Mouse (Mus musculus) limb, embryonic 15.5 days (tissue): ENCODE data around the gene Cntnap2. TPM values are rescaled to one million over a fixed set of nuclear protein-coding genes. Genes with fewer than 3 reads are reported as not detected.

Experiments used
- ATAC-seq: fragments of 200-750 bp; cut with Nextera tagmentation; 2 replicates; pipeline ENCODE4 v1.8.0; 2017; ENCODE audit warnings: low read depth, moderate TSS enrichment; ENCODE audit not compliant: insufficient number of reproducible peaks, low FRiP score, low TSS enrichment
- H3K27ac ChIP-seq: fragments of 300-500 bp; sonication (generic); 2 replicates; pipeline ENCODE4 v1.5.1; 2015; ENCODE audit warnings: moderate library complexity, mild to moderate bottlenecking, inconsistent platforms
- H3K27me3 ChIP-seq: fragments of 300-500 bp; sonication (generic); 2 replicates; pipeline ENCODE4 v1.6.1; 2015; ENCODE audit warnings: inconsistent platforms
- H3K36me3 ChIP-seq: fragments of 300-500 bp; sonication (generic); 2 replicates; pipeline ENCODE4 v1.6.1; 2015; ENCODE audit warnings: inconsistent platforms
- H3K4me1 ChIP-seq: fragments of 300-500 bp; sonication (generic); 2 replicates; pipeline ENCODE4 v1.6.1; 2015; ENCODE audit warnings: inconsistent platforms
- H3K4me2 ChIP-seq: fragments of 300-500 bp; sonication (generic); 2 replicates; pipeline ENCODE4 v1.6.1; 2015; ENCODE audit warnings: mild to moderate bottlenecking, inconsistent platforms
- H3K4me3 ChIP-seq: fragments of 300-500 bp; sonication (generic); 2 replicates; pipeline ENCODE4 v1.5.1; 2015; ENCODE audit warnings: mild to moderate bottlenecking, inconsistent platforms
- H3K9ac ChIP-seq: fragments of 300-500 bp; sonication (generic); 2 replicates; pipeline ENCODE4 v1.6.1; 2015; ENCODE audit warnings: inconsistent platforms
- H3K9me3 ChIP-seq: fragments of 300-500 bp; sonication (generic); 2 replicates; pipeline ENCODE4 v1.6.1; 2016; ENCODE audit warnings: inconsistent platforms
- whole genome bisulfite sequencing: fragments of 180-500 bp; shearing (Covaris S2); methylation state at CpG from one replicate; pipeline ENCODE4 v1.1.7; 2015; 5-methylcytosine and 5-hydroxymethylcytosine counted together
- polyA plus RNA-seq: library from polyadenylated mRNA; unstranded; fragments of >200 nt; fragmentation: Nextera tagmentation; extraction: Ambion mirVana; gene quantifications from 2 replicates; pipeline ENCODE4 v1.2.1, GENCODE M21; 2015

Cntnap2 gene
- polyA plus RNA-seq, 1 experiment from 2014 or later, result 1.9 TPM

GRCm38 (mm10) chr6:45964494-45964893, 905.3 kb downstream of the Cntnap2 start:
- WGBS, result 73% methylated on average over 1 of the region's 1 CpGs
- Histone ChIP-seq H3K9me3 (no peaks in the 10 kb centered on the region), H3K36me3 (no peaks in the 10 kb centered on the region), H3K4me3 (no peak overlapping the region), H3K27ac (no peak overlapping the region), H3K27me3 (no peaks in the 10 kb centered on the region), H3K4me2 (no peak overlapping the region), H3K4me1 (no peaks in the 10 kb centered on the region), H3K9ac (no peak overlapping the region)
- ATAC-seq, result no peak

GRCm38 (mm10) chr6:45974471-45975154, 915.5 kb downstream of the Cntnap2 start:
- ATAC-seq, result no peak
- Histone ChIP-seq H3K36me3 (no peaks in the 10 kb centered on the region), H3K9ac (no peak overlapping the region), H3K4me2 (no peak overlapping the region), H3K27ac (no peak overlapping the region), H3K4me3 (no peak overlapping the region), H3K27me3 (no peaks in the 10 kb centered on the region), H3K4me1 (no peaks in the 10 kb centered on the region), H3K9me3 (no peaks in the 10 kb centered on the region)
- 49% methylated on average over 6 of the region's 6 CpGs for WGBS

DNA sequence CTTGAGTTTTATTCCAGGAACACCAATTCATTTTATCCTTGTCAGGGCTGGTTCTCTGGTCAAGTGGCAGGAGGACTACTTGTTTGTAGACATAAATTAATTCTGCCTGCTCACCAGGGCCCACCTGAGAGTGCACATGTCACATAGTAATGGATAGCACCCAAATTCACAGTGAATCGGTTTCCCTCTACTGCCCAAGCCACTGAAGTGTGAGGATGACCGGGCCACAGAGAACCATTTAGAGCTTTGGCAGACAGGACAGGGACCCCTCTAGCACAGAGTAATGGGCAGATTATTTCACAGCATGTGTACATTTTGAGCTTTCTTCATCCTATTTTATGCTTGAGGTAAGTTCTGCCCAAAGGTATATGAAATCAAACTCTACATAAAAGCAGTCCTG, 920.0 kb downstream of the Cntnap2 start:
- ATAC-seq, result no peak
- Histone ChIP-seq H3K9ac (no peak overlapping the region), H3K4me2 (no peak overlapping the region), H3K4me1 (no peaks in the 10 kb centered on the region), H3K27me3 (no peaks in the 10 kb centered on the region), H3K36me3 (no peaks in the 10 kb centered on the region), H3K27ac (no peak overlapping the region), H3K4me3 (no peak overlapping the region), H3K9me3 (no peaks in the 10 kb centered on the region)
- WGBS, result 87% methylated on average over 2 of the region's 2 CpGs

DNA sequence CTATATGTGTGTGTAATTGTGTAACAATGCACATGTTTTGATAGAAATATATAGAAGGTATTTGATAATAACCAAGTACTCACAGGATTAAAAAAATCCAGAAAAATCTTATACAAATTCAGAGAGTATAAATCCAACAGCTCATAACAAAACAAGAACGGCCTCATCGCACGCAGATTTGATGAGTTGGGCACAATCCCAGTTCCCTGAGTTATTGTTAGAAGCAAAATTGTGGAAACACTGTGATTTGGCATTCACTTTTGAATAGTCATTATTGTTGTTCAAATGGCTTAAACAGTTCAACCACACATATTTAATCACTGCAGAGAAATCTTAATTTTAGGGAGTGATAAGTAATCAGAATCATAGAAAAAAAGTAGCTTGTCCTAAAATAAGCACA, 928.9 kb downstream of the Cntnap2 start:
- 84% methylated on average over 3 of the region's 3 CpGs for WGBS
- Histone ChIP-seq H3K4me3 (no peak overlapping the region), H3K27ac (no peak overlapping the region), H3K4me1 (no peaks in the 10 kb centered on the region), H3K36me3 (no peaks in the 10 kb centered on the region), H3K27me3 (no peaks in the 10 kb centered on the region), H3K9me3 (no peaks in the 10 kb centered on the region), H3K4me2 (no peak overlapping the region), H3K9ac (no peak overlapping the region)
- ATAC-seq, result no peak

- Histone ChIP-seq H3K27me3 (no peaks in the 10 kb centered on the region), H3K4me1 (no peaks in the 10 kb centered on the region), H3K27ac (no peak overlapping the region), H3K9me3 (no peaks in the 10 kb centered on the region), H3K36me3 (no peaks in the 10 kb centered on the region), H3K4me2 (no peak overlapping the region), H3K9ac (no peak overlapping the region), H3K4me3 (no peak overlapping the region)
- no peak for ATAC-seq
- 81% methylated on average over 1 of the region's 1 CpGs for WGBS
Observed at GRCm38 (mm10) chr6:45991086-45991485, 931.9 kb downstream of the Cntnap2 start.

DNA sequence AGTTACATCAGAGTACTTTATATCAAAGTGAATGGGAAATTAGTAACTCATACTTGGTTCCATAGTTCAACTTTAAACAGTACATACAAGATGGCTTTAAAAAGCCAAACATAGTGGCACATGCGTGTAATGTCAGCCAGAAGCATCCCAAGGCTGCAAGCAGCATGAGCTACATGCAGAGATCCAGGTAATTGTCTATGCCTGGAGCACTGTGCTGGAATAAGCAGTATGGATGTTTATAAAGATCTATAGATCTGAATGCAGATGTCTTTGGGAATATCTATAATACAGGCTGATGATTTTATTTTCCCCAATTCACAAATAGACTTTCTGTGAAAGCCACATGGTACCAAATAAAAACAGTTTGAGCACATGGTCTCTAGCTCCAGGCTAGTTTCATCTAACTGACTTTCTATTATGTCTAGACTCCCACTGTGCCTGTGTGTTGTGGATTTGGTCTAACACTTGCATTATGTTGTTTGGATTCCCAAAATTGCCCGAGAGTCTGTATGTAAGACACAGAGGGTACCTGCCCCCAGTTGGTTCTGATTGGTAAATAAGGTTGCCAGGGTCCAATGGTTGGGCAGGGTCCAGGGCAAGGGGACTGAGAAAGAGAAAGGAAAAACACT, 963.5 kb downstream of the Cntnap2 start:
- no peaks in the 10 kb centered on the region for H3K9me3 ChIP-seq
- no peak overlapping the region for H3K9ac ChIP-seq
- no peak for ATAC-seq
- no peaks in the 10 kb centered on the region for H3K36me3 ChIP-seq
- WGBS, result 65% methylated on average over 2 of the region's 2 CpGs
- no peaks in the 10 kb centered on the region for H3K27me3 ChIP-seq
- H3K4me1 ChIP-seq, result no peaks in the 10 kb centered on the region
- no peak overlapping the region for H3K4me3 ChIP-seq
- H3K27ac ChIP-seq, result no peak overlapping the region
- no peak overlapping the region for H3K4me2 ChIP-seq

- Histone ChIP-seq H3K4me1 (no peaks in the 10 kb centered on the region), H3K36me3 (no peaks in the 10 kb centered on the region), H3K4me3 (no peak overlapping the region), H3K27me3 (no peaks in the 10 kb centered on the region), H3K27ac (no peak overlapping the region), H3K9ac (no peak overlapping the region), H3K9me3 (no peaks in the 10 kb centered on the region), H3K4me2 (no peak overlapping the region)
- 81% methylated on average over 2 of the region's 2 CpGs for WGBS
- no peak for ATAC-seq
Observed at GRCm38 (mm10) chr6:46031821-46032594, 972.9 kb downstream of the Cntnap2 start.

GRCm38 (mm10) chr6:46033108-46033507, 974.0 kb downstream of the Cntnap2 start:
- no peak overlapping the region for H3K27ac ChIP-seq
- H3K4me3 ChIP-seq, result no peak overlapping the region
- no peak overlapping the region for H3K9ac ChIP-seq
- no peaks in the 10 kb centered on the region for H3K9me3 ChIP-seq
- no peak for ATAC-seq
- no peaks in the 10 kb centered on the region for H3K27me3 ChIP-seq
- WGBS, result 60% methylated on average over 2 of the region's 2 CpGs
- no peak overlapping the region for H3K4me2 ChIP-seq
- H3K36me3 ChIP-seq, result no peaks in the 10 kb centered on the region
- H3K4me1 ChIP-seq, result no peaks in the 10 kb centered on the region

DNA sequence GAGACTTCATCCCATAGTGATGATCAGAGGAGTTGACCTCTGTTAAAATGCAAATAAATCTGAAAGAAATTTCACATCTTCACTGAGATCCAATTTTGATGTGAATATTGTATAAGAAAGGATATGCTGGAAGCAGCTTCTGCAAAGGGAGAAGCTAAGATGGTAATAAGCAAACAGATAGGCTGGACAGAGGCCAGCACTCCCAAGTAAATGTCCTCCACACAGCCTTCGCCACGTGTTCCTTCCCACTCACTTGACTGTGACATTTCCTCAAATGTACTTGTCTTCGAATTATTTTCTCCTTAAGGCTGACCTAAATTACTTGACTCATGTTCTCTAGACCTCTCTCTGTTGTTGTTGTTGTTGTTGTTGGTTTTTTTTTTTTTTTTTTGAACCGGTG, 981.5 kb downstream of the Cntnap2 start:
- Histone ChIP-seq H3K4me3 (no peak overlapping the region), H3K36me3 (no peaks in the 10 kb centered on the region), H3K9ac (no peak overlapping the region), H3K27ac (no peak overlapping the region), H3K4me1 (no peaks in the 10 kb centered on the region), H3K9me3 (no peaks in the 10 kb centered on the region), H3K27me3 (no peaks in the 10 kb centered on the region), H3K4me2 (no peak overlapping the region)
- ATAC-seq, result no peak
- WGBS, result 86% methylated on average over 4 of the region's 4 CpGs

- H3K9ac ChIP-seq, result no peak overlapping the region
- H3K27ac ChIP-seq, result no peak overlapping the region
- 80% methylated on average over 2 of the region's 2 CpGs for WGBS
- H3K9me3 ChIP-seq, result no peaks in the 10 kb centered on the region
- no peak overlapping the region for H3K4me3 ChIP-seq
- H3K4me2 ChIP-seq, result no peak overlapping the region
- no peaks in the 10 kb centered on the region for H3K36me3 ChIP-seq
- ATAC-seq, result no peak
- no peaks in the 10 kb centered on the region for H3K4me1 ChIP-seq
- no peaks in the 10 kb centered on the region for H3K27me3 ChIP-seq
Observed at GRCm38 (mm10) chr6:46080236-46080635, 1021.1 kb downstream of the Cntnap2 start.

DNA sequence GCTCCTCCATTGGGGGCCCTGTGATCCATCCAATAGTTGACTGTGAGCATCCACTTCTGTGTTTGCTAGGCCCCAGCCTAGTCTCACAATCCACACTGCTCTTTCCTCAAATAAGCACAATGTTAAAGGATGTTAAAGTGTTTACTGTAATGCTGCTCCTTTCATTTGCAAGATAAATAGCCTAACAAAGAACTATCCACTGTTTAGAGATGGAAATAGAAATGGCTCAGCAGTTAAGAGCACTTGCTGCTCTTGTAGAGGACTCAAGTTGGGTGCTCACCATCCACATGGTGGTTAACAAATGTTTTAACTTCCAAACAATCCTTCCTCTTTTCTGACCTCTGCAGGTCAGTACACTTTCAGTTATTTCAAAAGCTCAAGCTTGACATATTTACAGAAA, 1022.3 kb downstream of the Cntnap2 start:
- H3K9me3 ChIP-seq, result no peaks in the 10 kb centered on the region
- H3K36me3 ChIP-seq, result no peaks in the 10 kb centered on the region
- H3K4me1 ChIP-seq, result no peaks in the 10 kb centered on the region
- no peak overlapping the region for H3K4me3 ChIP-seq
- H3K4me2 ChIP-seq, result no peak overlapping the region
- no peak overlapping the region for H3K27ac ChIP-seq
- no peak overlapping the region for H3K9ac ChIP-seq
- ATAC-seq, result no peak
- H3K27me3 ChIP-seq, result no peaks in the 10 kb centered on the region

GRCm38 (mm10) chr6:46143189-46143841, 1084.2 kb downstream of the Cntnap2 start:
- Histone ChIP-seq H3K4me1 (no peaks in the 10 kb centered on the region), H3K27me3 (no peaks in the 10 kb centered on the region), H3K4me3 (no peak overlapping the region), H3K27ac (no peak overlapping the region), H3K4me2 (no peak overlapping the region), H3K9me3 (no peaks in the 10 kb centered on the region), H3K36me3 (no peaks in the 10 kb centered on the region), H3K9ac (no peak overlapping the region)
- WGBS, result 89% methylated on average over 1 of the region's 1 CpGs
- no peak for ATAC-seq
